Mouse (Mus musculus) midbrain, postnatal 0 days (tissue): ENCODE data around the gene Mphosph9. TPM values are rescaled to one million over a fixed set of nuclear protein-coding genes. Genes with fewer than 3 reads are reported as not detected.
"Not testable (repeated sequence)": the region's sequence is repeated elsewhere in the genome, so short reads cannot be mapped to it uniquely, and the experiment has no call there.

Experiments used
- ATAC-seq: fragments of 200-750 bp; cut with Nextera tagmentation; 2 replicates; pipeline ENCODE4 v1.8.0; 2017; ENCODE audit warnings: moderate number of reproducible peaks, mild to moderate bottlenecking, moderate TSS enrichment, moderate library complexity; ENCODE audit not compliant: low FRiP score
- DNase-seq: peaks from one replicate; pipeline ENCODE4 v3.0.0-alpha.2; 2015; ENCODE audit warnings: low spot score
- H3K27ac ChIP-seq: fragments of 300-500 bp; sonication (generic); 2 replicates; pipeline ENCODE4 v1.5.1; 2014; ENCODE audit warnings: low read depth, mild to moderate bottlenecking, low read length, mixed read lengths
- H3K27me3 ChIP-seq: fragments of 300-500 bp; sonication (generic); 2 replicates; pipeline ENCODE4 v1.6.1; 2014; ENCODE audit warnings: low read length, control low read depth, mixed read lengths; ENCODE audit not compliant: insufficient read depth
- H3K36me3 ChIP-seq: fragments of 300-500 bp; sonication (generic); 2 replicates; pipeline ENCODE4 v1.6.1; 2014; ENCODE audit warnings: low read length, control low read depth, mixed read lengths; ENCODE audit not compliant: insufficient read depth
- H3K4me1 ChIP-seq: fragments of 300-500 bp; sonication (generic); 2 replicates; pipeline ENCODE4 v1.6.1; 2014; ENCODE audit warnings: mild to moderate bottlenecking, control low read depth, antibody characterized with exemption, low read length, mixed read lengths; ENCODE audit not compliant: insufficient read depth
- H3K4me2 ChIP-seq: fragments of 300-500 bp; sonication (generic); 2 replicates; pipeline ENCODE4 v1.6.1; 2014; ENCODE audit warnings: low read depth, mild to moderate bottlenecking, low read length, mixed read lengths; ENCODE audit not compliant: poor library complexity, severe bottlenecking
- H3K4me3 ChIP-seq: fragments of 300-500 bp; sonication (generic); 2 replicates; pipeline ENCODE4 v1.5.1; 2014; ENCODE audit warnings: low read depth, mild to moderate bottlenecking, low read length, moderate library complexity
- H3K9ac ChIP-seq: fragments of 300-500 bp; sonication (generic); replicated peaks from 2 replicates; pipeline ENCODE4 v1.6.1; 2014; ENCODE audit warnings: mild to moderate bottlenecking, low read length, moderate library complexity, mixed read lengths; ENCODE audit not compliant: poor library complexity, severe bottlenecking
- H3K9me3 ChIP-seq: fragments of 300-500 bp; sonication (generic); 2 replicates; pipeline ENCODE4 v1.6.1; 2016; ENCODE audit warnings: low read length, control low read depth
- CTCF ChIP-seq: IDR thresholded peaks from 2 replicates; pipeline ENCODE4 v1.5.1; 2016; ENCODE audit warnings: antibody characterized with exemption, mild to moderate bottlenecking
- WGBS: fragments of 180-500 bp; shearing (Covaris S2); extraction: QIAGEN DNeasy Blood & Tissue Kit; methylation state at CpG from one replicate; pipeline ENCODE4 v1.1.7; 2014; 5-methylcytosine and 5-hydroxymethylcytosine counted together
- polyA plus RNA-seq: library from polyadenylated mRNA; unstranded; fragments of >200 nt; fragmentation: Nextera tagmentation; extraction: Ambion mirVana; gene quantifications from 2 replicates; pipeline ENCODE4 v1.2.1, GENCODE M21; 2015
- total RNA-seq: library from RNA; depleted of rRNA; stranded (reverse); fragments of >200 nt; gene quantifications from 2 replicates; pipeline ENCODE4 v1.2.3, GENCODE M21; 2014

Mphosph9 gene
- total and polyA plus RNA-seq, 2 experiments from 2014 or later = 9.6 to 19.0 TPM

- Histone ChIP-seq H3K4me2 (no peak overlapping the region), H3K27ac (no peak overlapping the region), H3K9ac (no peak overlapping the region), H3K36me3 (peaks cover 36% of the 10 kb centered on the region), H3K4me1 (no peaks in the 10 kb centered on the region), H3K9me3 (no peaks in the 10 kb centered on the region), H3K27me3 (no peaks in the 10 kb centered on the region), H3K4me3 (no peak overlapping the region)
- TF ChIP-seq CTCF = no peak
- no peak for ATAC-seq
- WGBS = 90% methylated on average over 11 of the region's 11 CpGs
- peak; percentile 9 for DNase-seq
These were observed 11.8 kb downstream of the Mphosph9 start for GRCm38 (mm10) chr5:124315941-124316340.

- no peak for TF ChIP-seq CTCF
- Histone ChIP-seq H3K27ac (no peak overlapping the region), H3K4me3 (no peak overlapping the region), H3K9me3 (no peaks in the 10 kb centered on the region), H3K9ac (no peak overlapping the region), H3K4me2 (no peak overlapping the region), H3K36me3 (peaks cover 40% of the 10 kb centered on the region), H3K4me1 (no peaks in the 10 kb centered on the region), H3K27me3 (no peaks in the 10 kb centered on the region)
- DNase-seq (no peak), ATAC-seq (no peak)
- WGBS = 89% methylated on average over 9 of the region's 9 CpGs
These were observed 12.3 kb downstream of the Mphosph9 start for GRCm38 (mm10) chr5:124315498-124315897.

GRCm38 (mm10) chr5:124310091-124310490 is 17.7 kb downstream of the Mphosph9 start:
- Histone ChIP-seq H3K9ac (no peak overlapping the region), H3K4me1 (no peaks in the 10 kb centered on the region), H3K27me3 (no peaks in the 10 kb centered on the region), H3K4me3 (no peak overlapping the region), H3K9me3 (no peaks in the 10 kb centered on the region), H3K4me2 (no peak overlapping the region), H3K27ac (no peak overlapping the region), H3K36me3 (peaks cover 45% of the 10 kb centered on the region)
- TF ChIP-seq CTCF = no peak
- WGBS = 98% methylated on average over 11 of the region's 11 CpGs
- ATAC-seq = no peak
- no peak for DNase-seq

GRCm38 (mm10) chr5:124309155-124309554 is 18.6 kb downstream of the Mphosph9 start:
- no peak overlapping the region for H3K4me2 ChIP-seq
- H3K27ac ChIP-seq = no peak overlapping the region
- H3K36me3 ChIP-seq = peaks cover 41% of the 10 kb centered on the region
- 77% methylated on average over 10 of the region's 10 CpGs for WGBS
- DNase-seq (no peak), ATAC-seq (no peak)
- no peak overlapping the region for H3K4me3 ChIP-seq
- no peak for TF ChIP-seq CTCF
- no peak overlapping the region for H3K9ac ChIP-seq
- no peaks in the 10 kb centered on the region for H3K4me1 ChIP-seq
- no peaks in the 10 kb centered on the region for H3K27me3 ChIP-seq
- H3K9me3 ChIP-seq = no peaks in the 10 kb centered on the region

GRCm38 (mm10) chr5:124302853-124303252 is 24.9 kb downstream of the Mphosph9 start:
- not testable (repeated sequence) for H3K9me3 ChIP-seq, H3K4me3 ChIP-seq, H3K4me2 ChIP-seq, H3K4me1 ChIP-seq, H3K9ac ChIP-seq, H3K27me3 ChIP-seq, ATAC-seq, DNase-seq, H3K27ac ChIP-seq
- WGBS = 93% methylated on average over 6 of the region's 6 CpGs
- H3K36me3 ChIP-seq = peaks cover 28% of the 10 kb centered on the region

GRCm38 (mm10) chr5:124300132-124300531 is 27.6 kb downstream of the Mphosph9 start:
- WGBS = 88% methylated on average over 4 of the region's 4 CpGs
- H3K36me3 ChIP-seq = peaks cover 23% of the 10 kb centered on the region

More at GRCm38 (mm10) chr5:124300132-124300531, 27.6 kb downstream of the Mphosph9 start:
- no peak for ATAC-seq
- H3K27me3 ChIP-seq = no peaks in the 10 kb centered on the region
- H3K27ac ChIP-seq = no peak overlapping the region
- no peaks in the 10 kb centered on the region for H3K9me3 ChIP-seq
- no peak overlapping the region for H3K4me2 ChIP-seq
- no peaks in the 10 kb centered on the region for H3K4me1 ChIP-seq
- TF ChIP-seq CTCF = no peak
- no peak overlapping the region for H3K4me3 ChIP-seq
- DNase-seq = no peak
- no peak overlapping the region for H3K9ac ChIP-seq
